Mouse (Mus musculus) adrenal gland, postnatal 10 days (tissue): ENCODE results near the gene Aebp2. TPM values are rescaled to one million over a fixed set of nuclear protein-coding genes. Genes with fewer than 3 reads are reported as not detected.
"Not testable (repeated sequence)": the region's sequence is repeated elsewhere in the genome, so short reads cannot be mapped to it uniquely, and the experiment has no call there.

Experiments used
- DNase-seq: peaks from one replicate; pipeline ENCODE4 v3.0.0; 2021; ENCODE audit warnings: mixed read lengths
- long read RNA-seq, 2 experiments: library from polyadenylated mRNA; stranded (forward); transcript quantifications; one replicate each; pipeline ENCODE4 v2.0.0; 2021
- total RNA-seq, 2 experiments: library from RNA; stranded (reverse); gene quantifications; 2 replicates each; pipeline ENCODE4 v1.2.3; 2021

The Aebp2 gene
- 10 to 100 TPM; 45.9 to 52.0 TPM for total RNA-seq
- long read RNA-seq, experiment 1, transcript Aebp2-202 (8 exons, 3,727 nt) = major isoform, 21 of 85 reads
- long read RNA-seq, experiment 1, partial matches to known transcripts = 4 of 85 reads
- long read RNA-seq, experiment 1, other reads (novel, unspliced or antisense) = 60 of 85 reads
- long read RNA-seq, experiment 2, transcript Aebp2-202 (8 exons, 3,727 nt) = major isoform, 11 of 28 reads
- long read RNA-seq, experiment 2, partial matches to known transcripts = 0 of 28 reads
- long read RNA-seq, experiment 2, other reads (novel, unspliced or antisense) = 16 of 28 reads

DNA sequence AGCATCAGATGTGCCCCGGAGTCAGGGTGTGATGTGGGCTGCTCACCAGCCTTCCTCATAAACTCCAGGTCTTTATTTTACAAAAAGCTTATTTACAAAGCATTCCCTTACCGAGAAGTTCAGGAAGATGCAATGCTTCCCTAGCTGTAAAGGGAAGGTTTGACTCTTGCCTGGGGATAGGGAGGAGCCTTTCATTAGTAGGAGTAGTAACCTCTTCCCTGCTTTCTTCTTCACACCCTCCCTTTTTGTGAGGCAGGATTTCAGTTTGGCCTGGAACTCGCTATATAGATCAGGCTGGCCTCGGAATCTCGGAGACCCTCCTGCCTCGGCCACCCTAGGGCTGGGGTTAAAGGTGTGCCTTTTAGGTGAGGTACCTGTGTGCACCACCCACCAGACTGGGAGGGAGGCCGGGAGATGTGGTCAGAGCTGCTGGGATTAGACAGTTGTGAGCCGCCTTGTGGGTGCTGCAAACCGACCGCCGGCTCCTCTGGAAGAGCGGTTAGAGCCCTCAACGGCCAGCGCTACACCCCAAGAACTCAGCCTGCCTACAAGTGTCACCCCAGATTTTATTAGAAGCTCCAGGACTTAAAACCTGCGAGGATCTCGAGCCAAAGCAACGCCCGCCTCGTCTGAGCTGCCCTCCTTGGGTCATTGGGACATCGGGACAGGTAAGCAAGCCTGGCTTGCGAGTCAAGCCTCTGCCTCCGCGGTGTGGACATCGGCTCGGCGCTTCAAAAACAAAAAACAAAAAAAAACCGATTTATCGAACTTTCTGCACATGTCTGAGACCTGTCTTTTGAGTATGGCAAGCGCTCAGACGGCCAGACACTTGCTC, at the start of gene Aebp2:
TSS of gene Aebp2 (plus strand) at position 273 of the 835 bp plus-strand sequence.
- peak; percentile 8 for DNase-seq

- no peak for DNase-seq
These were observed 47.5 kb upstream of the Aebp2 start for GRCm38 (mm10) chr6:140574943-140575342.

- DNase-seq = no peak
These were observed 46.3 kb upstream of the Aebp2 start for GRCm38 (mm10) chr6:140576133-140576532.

DNA sequence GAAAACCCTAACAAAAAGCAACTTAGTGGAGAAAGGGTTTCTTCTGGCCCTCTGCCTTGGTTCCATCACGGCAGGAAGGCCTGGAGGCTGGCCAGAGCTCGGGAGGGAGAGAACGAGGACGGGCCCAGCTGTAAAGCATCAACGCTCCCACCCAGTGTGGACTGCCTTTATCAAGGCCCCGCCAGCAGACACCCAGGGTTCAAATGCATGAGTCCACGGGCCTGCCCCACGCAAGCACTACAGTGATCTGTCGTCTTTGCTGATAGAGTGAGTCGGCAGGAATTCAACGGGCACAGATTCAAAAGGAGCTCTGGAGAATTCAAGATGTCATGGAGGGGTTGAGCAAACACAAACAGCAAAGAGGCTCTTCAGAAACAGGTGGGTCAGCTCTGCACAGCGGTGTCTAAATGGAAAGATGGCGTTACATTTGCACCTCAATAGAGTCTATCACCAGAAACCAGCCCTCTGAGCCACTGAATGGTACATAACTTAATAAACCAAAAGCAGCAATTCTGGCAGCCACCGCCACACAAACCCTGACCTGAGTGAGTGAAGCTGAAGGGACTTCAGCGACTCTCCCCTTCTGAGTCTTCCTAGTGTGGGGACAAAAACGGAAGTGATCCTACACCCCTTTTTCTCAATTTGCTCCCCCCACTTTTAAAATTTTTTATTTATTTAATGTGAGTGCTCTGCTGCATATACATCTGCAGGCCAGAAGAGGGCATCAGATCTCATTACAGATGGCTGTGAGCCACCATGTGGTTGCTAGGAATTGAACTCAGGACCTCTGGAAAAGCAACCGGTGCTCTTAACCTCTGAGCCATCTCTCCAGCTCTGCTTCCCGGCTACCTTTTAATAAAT, 45.3 kb upstream of the Aebp2 start:
- DNase-seq = no peak

- no peak for DNase-seq
These were observed 44.7 kb upstream of the Aebp2 start for GRCm38 (mm10) chr6:140577822-140578170.

DNA sequence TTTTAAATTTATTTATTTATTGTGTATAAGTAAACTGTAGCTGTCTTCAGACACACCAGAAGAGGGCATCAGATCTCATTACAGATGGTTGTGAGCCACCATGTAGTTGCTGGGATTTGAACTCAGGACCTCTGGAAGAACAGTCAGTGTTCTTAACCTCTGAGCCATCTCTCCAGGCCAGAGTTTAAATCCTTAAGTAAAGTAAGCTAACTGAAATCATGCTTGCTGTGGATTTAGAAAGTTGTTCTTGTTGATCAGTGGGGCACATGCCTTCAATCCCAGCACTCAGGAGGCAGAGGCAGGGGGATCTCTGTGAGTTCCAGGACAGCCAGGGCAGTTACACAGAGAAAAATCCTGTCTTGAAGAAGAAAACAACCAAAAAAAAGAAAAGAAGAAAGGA, 43.5 kb upstream of the Aebp2 start:
- not testable (repeated sequence) for DNase-seq

- DNase-seq = no peak
These were observed 42.3 kb upstream of the Aebp2 start for GRCm38 (mm10) chr6:140580170-140580569.

GRCm38 (mm10) chr6:140586714-140587259, 35.7 kb upstream of the Aebp2 start:
- no peak for DNase-seq

DNA sequence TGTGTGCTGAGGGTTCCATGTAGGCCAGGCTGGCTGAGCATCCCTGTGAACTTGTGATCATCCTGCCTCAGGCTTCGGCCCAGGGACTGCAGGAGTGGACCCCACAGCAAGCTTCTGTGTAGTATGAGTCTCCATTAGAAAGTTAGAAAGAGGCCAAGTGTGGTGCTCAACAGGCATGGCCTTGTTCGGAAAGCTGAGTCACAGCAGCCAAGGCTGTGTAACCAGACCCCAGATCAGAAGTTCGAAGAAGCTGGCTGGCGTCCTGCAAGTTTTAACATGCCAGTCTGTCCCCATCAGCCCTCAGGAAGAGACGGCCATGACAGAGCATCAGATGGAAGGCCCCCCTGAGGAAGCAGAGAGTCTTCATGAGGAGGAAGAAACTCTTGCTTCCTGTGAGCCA, 31.1 kb upstream of the Aebp2 start:
- peak; percentile 40 for DNase-seq

DNA sequence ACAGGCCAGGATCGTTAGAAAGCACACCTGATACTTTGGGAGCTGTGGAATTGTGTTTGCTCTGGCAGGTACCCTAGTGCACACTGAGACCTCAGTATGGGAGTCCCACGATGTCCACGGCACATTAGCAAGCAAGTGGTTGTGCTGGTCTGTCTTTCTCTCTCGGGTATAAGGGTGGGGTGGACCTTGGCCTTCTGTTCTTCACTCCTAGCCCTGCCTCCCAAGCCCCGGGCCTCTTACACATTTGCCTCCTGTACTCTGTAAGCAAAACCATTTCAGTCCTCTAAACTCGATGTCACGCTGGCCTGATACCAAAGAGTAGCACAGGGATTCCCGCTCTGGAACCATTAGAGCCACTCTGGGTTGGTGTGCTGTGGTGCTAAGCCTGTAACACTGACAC, 29.8 kb upstream of the Aebp2 start:
- no peak for DNase-seq

DNA sequence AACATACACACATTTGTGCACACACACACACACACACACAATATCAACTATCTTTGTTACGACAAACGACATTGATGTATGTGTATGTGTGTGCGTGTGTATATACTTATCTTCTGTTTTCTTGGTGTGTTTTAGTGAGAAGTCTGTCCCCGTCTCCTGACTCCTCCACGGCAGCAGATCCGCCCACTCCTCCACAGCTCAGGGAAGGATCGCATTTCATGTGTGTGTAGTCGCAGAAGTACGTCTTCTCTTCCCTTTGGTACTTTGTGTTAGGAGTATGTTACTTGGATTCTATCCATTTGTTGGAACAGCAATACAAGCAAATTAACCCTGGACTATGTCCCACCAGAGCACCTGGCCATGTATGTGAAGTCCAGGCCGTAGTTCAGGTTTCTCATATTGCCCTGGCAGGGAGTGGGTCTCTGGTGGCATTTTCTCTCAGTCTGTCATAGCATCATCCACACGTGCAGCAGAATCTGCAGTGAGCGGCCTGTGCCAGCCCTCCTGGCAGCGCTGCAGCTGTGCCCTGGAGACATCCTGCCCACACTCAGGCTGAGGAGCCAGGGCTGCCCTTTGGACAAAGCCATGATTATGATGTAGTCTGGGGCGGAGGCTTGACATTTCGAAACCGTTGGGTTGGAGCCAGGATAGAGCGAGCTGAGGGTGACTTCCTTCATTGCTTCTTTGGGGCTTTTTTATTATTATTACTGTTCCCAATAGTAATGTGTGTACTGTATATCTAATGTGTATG, 28.9 kb upstream of the Aebp2 start:
- DNase-seq = peak; percentile 87

DNA sequence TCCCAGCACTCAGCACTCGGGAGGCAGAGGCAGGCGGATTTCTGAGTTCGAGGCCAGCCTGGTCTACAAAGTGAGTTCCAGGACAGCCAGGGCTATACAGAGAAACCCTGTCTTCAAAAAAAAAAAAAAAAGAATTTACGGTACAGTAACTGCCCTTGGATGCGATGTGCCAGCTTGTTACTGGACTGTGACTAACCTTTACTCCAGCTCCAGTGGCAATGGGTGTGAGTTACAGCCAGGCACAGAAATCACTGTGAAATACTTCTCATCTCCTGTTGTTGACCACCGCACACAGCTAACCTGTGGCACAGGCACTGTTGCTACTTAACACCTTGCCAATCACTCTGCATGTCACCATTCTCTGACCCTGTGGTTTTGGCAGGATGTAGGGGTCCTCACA, 26.9 kb upstream of the Aebp2 start:
- not testable (repeated sequence) for DNase-seq

GRCm38 (mm10) chr6:140597381-140598329, 24.8 kb upstream of the Aebp2 start:
- DNase-seq = no peak

DNA sequence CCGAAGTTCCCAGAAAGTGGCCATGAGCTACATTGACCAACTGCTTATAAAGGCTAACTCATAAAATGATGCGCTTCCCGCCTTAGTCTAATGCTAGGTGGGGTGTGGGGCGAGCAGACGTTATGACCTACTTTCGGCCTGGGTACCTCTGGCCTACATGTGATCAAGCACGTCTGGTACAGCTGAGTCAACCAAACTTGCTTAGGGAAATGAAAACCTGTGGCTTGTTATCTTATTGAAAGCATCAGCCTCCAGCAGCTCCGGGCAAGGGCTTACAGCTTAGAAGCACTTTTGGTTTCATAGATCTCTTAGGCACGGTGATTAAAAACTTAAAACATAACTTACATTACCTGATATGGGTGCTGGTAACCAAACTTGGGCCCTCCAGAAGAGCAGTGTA, 23.9 kb upstream of the Aebp2 start:
- no peak for DNase-seq

DNA sequence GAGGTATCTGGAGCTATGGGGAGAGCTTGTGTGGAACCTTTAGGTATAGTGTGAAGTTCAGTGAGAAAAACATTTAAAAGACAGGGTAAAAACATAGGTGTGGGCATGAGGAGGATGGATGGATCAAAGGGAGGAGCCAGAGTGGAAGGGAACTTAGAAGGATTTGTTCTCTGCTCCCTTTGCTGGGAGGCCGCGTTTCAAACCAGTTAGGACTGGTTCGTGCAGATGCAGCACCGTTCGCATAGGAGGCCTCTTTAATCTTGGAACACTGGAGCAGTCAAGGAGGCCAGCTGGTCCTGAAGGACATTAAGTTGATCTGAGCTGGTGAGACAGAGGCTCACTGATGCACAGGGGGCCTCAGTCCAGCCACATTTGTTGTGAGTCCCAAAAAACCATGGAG, 23.1 kb upstream of the Aebp2 start:
- no peak for DNase-seq

DNA sequence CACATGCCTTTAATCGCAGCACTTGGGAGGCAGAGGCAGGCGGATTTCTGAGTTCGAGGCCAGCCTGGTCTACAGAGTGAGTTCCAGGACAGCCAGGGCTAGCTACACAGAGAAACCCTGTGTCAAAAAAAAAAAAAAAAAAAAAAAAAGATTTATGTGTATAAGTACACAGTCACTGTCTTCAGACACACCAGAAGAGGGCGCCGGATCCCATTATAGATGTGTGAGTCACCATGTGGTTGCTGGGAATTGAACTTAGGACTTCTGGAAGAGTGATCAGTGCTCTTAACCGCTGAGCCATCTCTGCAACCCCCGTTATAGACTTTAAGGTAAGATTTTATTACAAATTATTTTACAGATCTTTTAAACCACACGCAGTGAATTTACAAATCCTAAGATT, 21.8 kb upstream of the Aebp2 start:
- not testable (repeated sequence) for DNase-seq

GRCm38 (mm10) chr6:140601175-140601574, 21.3 kb upstream of the Aebp2 start:
- DNase-seq = no peak

- DNase-seq = no peak
These were observed 19.1 kb upstream of the Aebp2 start for GRCm38 (mm10) chr6:140603228-140603944.

GRCm38 (mm10) chr6:140605173-140605572, 17.3 kb upstream of the Aebp2 start:
- not testable (repeated sequence) for DNase-seq

DNA sequence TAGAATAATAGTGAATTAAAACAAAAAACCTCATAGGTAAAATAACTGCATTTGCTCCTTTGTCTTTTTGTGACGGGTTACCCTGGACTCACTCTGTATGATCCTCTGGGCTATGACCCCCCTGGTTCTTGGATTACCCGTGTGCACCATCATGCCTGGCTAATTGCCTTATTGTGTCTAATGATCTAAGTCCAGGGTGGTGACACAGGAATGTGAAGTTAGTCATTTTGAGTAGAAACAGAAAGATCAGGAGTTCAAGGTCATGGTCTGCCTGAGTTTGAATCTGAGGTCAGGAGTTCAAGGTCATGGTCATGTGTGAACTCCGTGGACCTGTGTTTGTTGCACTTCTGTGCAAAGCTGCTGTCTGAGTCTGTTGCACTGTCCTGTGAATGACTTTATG, 16.7 kb upstream of the Aebp2 start:
- DNase-seq = no peak
